Mouse (Mus musculus): ENCODE results near the gene Nags. TPM values are rescaled to one million over a fixed set of nuclear protein-coding genes. Genes with fewer than 3 reads are reported as not detected.
"Not testable (repeated sequence)": the region's sequence is repeated elsewhere in the genome, so short reads cannot be mapped to it uniquely, and the experiment has no call there.

Nags gene
- polyA plus RNA-seq, 1 experiment from 2014 or later, result 3.4 TPM

DNA sequence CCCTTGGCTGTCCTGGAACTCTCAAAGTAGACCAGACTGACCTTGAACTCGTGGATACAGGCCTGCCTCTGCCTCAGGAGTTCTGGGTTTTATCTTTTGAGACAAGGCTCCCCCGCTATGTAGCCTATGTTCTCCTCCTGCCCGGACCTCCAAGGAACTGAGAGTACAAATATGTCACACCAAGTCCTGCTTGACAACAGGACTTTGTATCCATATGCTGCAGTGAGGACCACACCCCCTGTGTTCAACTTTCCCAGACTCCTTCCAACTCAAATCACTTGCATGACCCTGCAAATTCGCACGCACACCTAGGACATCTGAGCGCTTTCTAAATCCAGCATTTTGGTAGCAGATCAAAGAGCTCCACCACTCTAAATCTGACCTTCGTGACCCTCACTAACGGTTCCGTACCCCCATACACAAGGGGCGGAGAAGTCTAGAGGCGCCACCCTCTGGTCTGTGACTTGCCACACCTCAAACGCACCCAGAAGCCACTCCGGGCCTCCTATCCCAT is 299 bp upstream of the Nags start:
- no peak for ATAC-seq (replicated peaks; ENCODE audit: low FRiP score, low TSS enrichment, low read depth)
- 19% methylated on average over 13 of the region's 13 CpGs for WGBS
- Histone ChIP-seq H3K4me1 (replicated peaks; ENCODE audit: control insufficient read depth, insufficient read depth, low read length) (peaks cover 8% of the 10 kb centered on the region), H3K9ac (ENCODE audit: low read length) (no peak overlapping the region), H3K27ac (ENCODE audit: low read depth) (no peak overlapping the region), H3K36me3 (ENCODE audit: control insufficient read depth, insufficient read depth, low read length) (no peaks in the 10 kb centered on the region), H3K27me3 (replicated peaks; ENCODE audit: control insufficient read depth, insufficient read depth, low read length) (peaks cover 54% of the 10 kb centered on the region), H3K4me2 (ENCODE audit: low read length) (peak overlapping the region; percentile 49), H3K4me3 (ENCODE audit: low read depth, low read length) (peak overlapping the region; percentile 17), H3K9me3 (ENCODE audit: control insufficient read depth, low read length) (no peaks in the 10 kb centered on the region)
- DNase-seq (ENCODE audit: low spot score), result no peak

DNA sequence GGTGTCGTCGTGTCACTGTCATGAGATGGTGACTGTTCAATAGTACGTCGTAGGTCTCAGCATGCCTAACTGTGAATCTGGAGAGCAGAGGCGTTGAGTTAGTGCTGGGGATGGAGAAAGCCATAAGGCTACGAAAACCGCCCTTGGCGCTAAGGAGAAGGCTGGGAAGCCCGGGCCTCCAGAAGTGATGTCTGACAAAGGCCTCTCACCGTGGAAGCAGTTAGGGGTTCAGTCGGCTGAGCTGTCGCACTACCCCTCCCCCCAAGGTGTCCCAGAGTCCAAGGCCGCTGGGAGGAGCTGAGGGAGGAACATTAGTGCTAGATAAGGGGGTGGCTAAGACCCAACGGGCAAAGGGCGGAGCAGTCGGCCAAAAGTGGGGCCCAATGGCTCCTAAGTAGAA is 692 bp downstream of the Nags start:
- H3K27me3 ChIP-seq (replicated peaks; ENCODE audit: control insufficient read depth, insufficient read depth, low read length), result peaks cover 54% of the 10 kb centered on the region
- H3K36me3 ChIP-seq (ENCODE audit: control insufficient read depth, insufficient read depth, low read length), result no peaks in the 10 kb centered on the region
- no peak overlapping the region for H3K27ac ChIP-seq (ENCODE audit: low read depth)
- H3K9ac ChIP-seq (ENCODE audit: low read length), result no peak overlapping the region
- 5% methylated on average over 16 of the region's 16 CpGs for WGBS
- H3K4me3 ChIP-seq (ENCODE audit: low read depth, low read length), result peak overlapping the region; percentile 17
- H3K4me1 ChIP-seq (replicated peaks; ENCODE audit: control insufficient read depth, insufficient read depth, low read length), result peaks cover 8% of the 10 kb centered on the region
- DNase-seq (ENCODE audit: low spot score), result peak; percentile 75
- ATAC-seq (replicated peaks; ENCODE audit: low FRiP score, low TSS enrichment, low read depth), result 0 out of 2 replicates have a peak, but pooled peaks have one; percentile 6
- peak overlapping the region; percentile 49 for H3K4me2 ChIP-seq (ENCODE audit: low read length)
- H3K9me3 ChIP-seq (ENCODE audit: control insufficient read depth, low read length), result no peaks in the 10 kb centered on the region

DNA sequence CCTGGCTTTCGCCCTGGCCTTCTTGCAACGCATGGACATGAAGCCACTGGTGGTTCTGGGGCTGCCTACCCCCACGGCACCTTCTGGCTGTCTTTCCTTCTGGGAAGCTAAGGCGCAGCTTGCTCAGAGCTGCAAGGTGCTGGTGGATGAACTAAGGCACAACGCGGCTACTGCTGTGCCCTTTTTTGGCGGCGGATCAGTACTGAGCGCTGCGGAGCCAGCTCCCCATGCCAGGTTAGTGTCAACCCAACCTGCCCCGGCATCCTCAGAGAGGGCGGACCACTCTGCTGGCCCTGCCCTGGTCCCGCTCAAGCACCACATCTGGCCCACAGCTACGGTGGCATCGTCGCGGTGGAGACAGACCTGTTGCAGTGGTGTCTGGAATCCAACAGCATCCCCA is 1.2 kb downstream of the Nags start:
- peak overlapping the region; percentile 49 for H3K4me2 ChIP-seq (ENCODE audit: low read length)
- H3K9ac ChIP-seq (ENCODE audit: low read length), result no peak overlapping the region
- H3K27ac ChIP-seq (ENCODE audit: low read depth), result no peak overlapping the region
- H3K4me3 ChIP-seq (ENCODE audit: low read depth, low read length), result peak overlapping the region; percentile 17
- DNase-seq (ENCODE audit: low spot score), result no peak
- peaks cover 54% of the 10 kb centered on the region for H3K27me3 ChIP-seq (replicated peaks; ENCODE audit: control insufficient read depth, insufficient read depth, low read length)
- H3K9me3 ChIP-seq (ENCODE audit: control insufficient read depth, low read length), result no peaks in the 10 kb centered on the region
- ATAC-seq (replicated peaks; ENCODE audit: low FRiP score, low TSS enrichment, low read depth), result no peak
- H3K36me3 ChIP-seq (ENCODE audit: control insufficient read depth, insufficient read depth, low read length), result no peaks in the 10 kb centered on the region
- 13% methylated on average over 17 of the region's 17 CpGs for WGBS
- H3K4me1 ChIP-seq (replicated peaks; ENCODE audit: control insufficient read depth, insufficient read depth, low read length), result peaks cover 8% of the 10 kb centered on the region

DNA sequence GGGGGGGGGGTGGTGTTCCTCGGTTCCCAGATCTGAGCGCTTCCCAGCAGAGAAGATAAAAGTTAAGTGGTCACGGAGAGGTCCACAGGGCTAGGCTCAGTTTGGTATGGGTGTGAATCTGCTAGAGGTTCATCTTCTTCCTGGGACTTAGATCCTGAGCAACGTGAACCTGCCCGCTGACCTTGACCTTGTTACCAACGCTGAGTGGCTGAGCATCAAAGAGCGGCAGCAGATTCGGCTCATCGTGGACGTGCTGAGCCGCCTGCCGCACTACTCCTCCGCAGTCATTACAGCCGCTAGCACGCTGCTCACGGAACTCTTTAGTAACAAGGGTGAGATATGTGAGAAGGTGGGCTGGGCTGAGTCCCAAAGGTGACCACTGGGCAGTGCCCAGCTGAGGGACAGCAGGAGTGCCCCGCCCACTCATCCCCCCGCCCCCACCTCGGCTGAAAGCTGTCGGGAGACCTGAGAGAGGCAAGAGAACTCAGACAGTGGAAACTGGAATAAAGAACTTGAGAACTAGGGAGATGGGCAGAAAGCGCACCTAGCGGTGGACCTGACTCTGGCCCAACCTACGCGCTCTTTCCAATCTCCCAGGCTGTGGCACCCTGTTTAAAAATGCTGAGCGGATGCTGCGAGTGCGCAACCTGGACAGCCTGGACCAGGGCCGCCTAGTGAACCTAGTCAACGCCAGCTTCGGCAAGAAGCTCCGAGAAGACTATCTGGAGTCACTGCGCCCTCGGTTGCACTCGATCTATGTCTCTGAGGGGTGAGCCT is 2.1 kb downstream of the Nags start:
- Histone ChIP-seq H3K36me3 (ENCODE audit: control insufficient read depth, insufficient read depth, low read length) (no peaks in the 10 kb centered on the region), H3K4me3 (ENCODE audit: low read depth, low read length) (peak overlapping the region; percentile 13; the same call in 1 of the 2 replicates), H3K9me3 (ENCODE audit: control insufficient read depth, low read length) (no peaks in the 10 kb centered on the region), H3K4me2 (ENCODE audit: low read length) (no peak overlapping the region), H3K9ac (ENCODE audit: low read length) (no peak overlapping the region), H3K4me1 (replicated peaks; ENCODE audit: control insufficient read depth, insufficient read depth, low read length) (peaks cover 8% of the 10 kb centered on the region), H3K27ac (ENCODE audit: low read depth) (no peak overlapping the region), H3K27me3 (replicated peaks; ENCODE audit: control insufficient read depth, insufficient read depth, low read length) (peaks cover 54% of the 10 kb centered on the region)
- DNase-seq (ENCODE audit: low spot score), result no peak
- 10% methylated on average over 34 of the region's 34 CpGs for WGBS
- no peak for ATAC-seq (replicated peaks; ENCODE audit: low FRiP score, low TSS enrichment, low read depth)

DNA sequence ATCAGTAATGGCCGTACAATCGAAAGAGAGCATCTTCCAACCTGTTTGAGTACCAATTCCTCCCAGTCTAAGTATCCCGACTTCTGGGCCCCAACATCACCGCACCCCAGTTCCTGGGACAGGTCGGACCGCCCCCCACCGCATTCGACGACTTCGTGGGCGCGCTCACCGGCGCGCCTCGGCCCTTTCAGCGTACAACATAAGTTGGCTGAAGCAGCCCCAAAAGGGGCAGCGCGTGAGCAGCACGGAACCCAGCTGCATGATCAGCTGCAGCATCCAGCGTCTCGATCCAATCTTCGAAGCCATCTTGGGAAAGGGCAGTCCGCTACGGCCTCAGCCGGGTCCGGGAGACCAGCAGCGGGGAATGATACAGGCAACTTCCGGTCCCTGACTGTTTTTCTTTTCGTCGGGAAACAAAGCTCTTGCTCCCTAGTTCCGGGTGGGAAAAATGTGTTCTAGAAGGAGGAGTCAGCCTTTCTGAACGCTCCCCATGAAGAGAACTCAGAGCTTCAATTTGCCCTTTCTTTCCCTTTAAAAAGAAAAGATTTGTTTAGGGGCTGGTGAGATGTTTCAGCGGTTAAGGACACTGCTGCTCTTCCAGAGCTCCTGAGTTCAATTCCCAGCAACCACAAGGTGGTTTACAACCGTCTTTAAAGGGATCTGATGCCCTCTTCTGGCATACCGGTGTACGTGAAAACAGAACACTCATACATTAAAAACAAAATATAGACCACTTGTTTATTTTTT is 10.9 kb downstream of the Nags start, which contains the start of gene Tmem101:
TSS of gene Tmem101 (minus strand) at position 366 of the 747 bp plus-strand sequence.
- H3K4me1 ChIP-seq (replicated peaks; ENCODE audit: control insufficient read depth, insufficient read depth, low read length), result 0 out of 2 replicates have a peak, but pooled peaks cover 8% of the 10 kb centered on the region
- WGBS, result under 1% methylated on average over 37 of the region's 37 CpGs
- H3K9me3 ChIP-seq (ENCODE audit: control insufficient read depth, low read length), result no peaks in the 10 kb centered on the region
- H3K27ac ChIP-seq (ENCODE audit: low read depth), result peak within 1 kb of the TSS; percentile 58; the same call in 1 of the 2 replicates
- peak; percentile 93 for DNase-seq (ENCODE audit: low spot score)
- peak within 1 kb of the TSS; percentile 58 for H3K4me3 ChIP-seq (ENCODE audit: low read depth, low read length)
- peaks cover 28% of the 10 kb centered on the region for H3K36me3 ChIP-seq (ENCODE audit: control insufficient read depth, insufficient read depth, low read length)
- ATAC-seq (replicated peaks; ENCODE audit: low FRiP score, low TSS enrichment, low read depth), result peak; percentile 71
- H3K4me2 ChIP-seq (ENCODE audit: low read length), result peak within 1 kb of the TSS; percentile 81
- peak within 1 kb of the TSS; percentile 49 for H3K9ac ChIP-seq (ENCODE audit: low read length)
- no peaks in the 10 kb centered on the region for H3K27me3 ChIP-seq (replicated peaks; ENCODE audit: control insufficient read depth, insufficient read depth, low read length)

DNA sequence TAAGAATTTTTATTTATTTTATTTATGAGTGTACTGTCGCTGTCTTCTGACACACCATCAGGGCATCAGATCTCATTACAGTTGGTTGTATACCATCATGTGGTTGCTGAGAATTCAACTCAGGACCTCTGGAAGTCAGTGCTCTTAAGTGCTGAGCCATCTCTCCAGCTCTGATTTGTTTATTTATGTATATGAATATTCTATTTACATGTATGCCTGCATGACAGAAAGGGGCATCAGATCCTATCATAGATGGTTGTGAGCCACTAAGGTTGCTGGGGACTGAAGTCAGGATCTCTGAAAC is 11.4 kb downstream of the Nags start:
- no peak overlapping the region for H3K9ac ChIP-seq (ENCODE audit: low read length)
- H3K9me3 ChIP-seq (ENCODE audit: control insufficient read depth, low read length), result no peaks in the 10 kb centered on the region
- peaks cover 32% of the 10 kb centered on the region for H3K36me3 ChIP-seq (ENCODE audit: control insufficient read depth, insufficient read depth, low read length)
- 29% methylated on average over 1 of the region's 1 CpGs for WGBS
- H3K4me1 ChIP-seq (replicated peaks; ENCODE audit: control insufficient read depth, insufficient read depth, low read length), result 0 out of 2 replicates have a peak, but pooled peaks cover 8% of the 10 kb centered on the region
- ATAC-seq (replicated peaks; ENCODE audit: low FRiP score, low TSS enrichment, low read depth) (no peak; the same call in 1 of the 2 replicates), DNase-seq (ENCODE audit: low spot score) (no peak)
- H3K27ac ChIP-seq (ENCODE audit: low read depth), result no peak overlapping the region
- peak overlapping the region; percentile 81 for H3K4me2 ChIP-seq (ENCODE audit: low read length)
- H3K27me3 ChIP-seq (replicated peaks; ENCODE audit: control insufficient read depth, insufficient read depth, low read length), result no peaks in the 10 kb centered on the region
- H3K4me3 ChIP-seq (ENCODE audit: low read depth, low read length), result peak overlapping the region; percentile 58

DNA sequence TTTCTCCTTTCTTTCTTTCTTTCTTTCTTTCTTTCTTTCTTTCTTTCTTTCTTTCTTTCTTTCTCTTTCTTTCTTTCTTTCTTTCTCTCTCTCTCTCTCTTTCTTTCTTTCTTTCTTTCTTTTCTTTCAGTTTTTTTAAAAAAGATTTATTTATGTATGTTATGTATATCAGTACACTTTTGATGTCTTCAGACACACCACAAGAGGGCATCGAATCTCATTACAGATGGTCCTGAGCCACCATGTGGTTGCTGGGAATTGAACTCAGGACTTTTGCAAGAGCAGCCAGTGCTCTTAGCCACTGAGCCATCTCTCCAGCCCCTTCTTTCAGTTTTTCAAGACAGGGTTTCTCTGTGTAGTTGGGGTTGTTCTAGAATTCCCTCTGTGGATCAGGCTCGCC is 12.7 kb downstream of the Nags start:
- H3K36me3 ChIP-seq (ENCODE audit: control insufficient read depth, insufficient read depth, low read length), result peaks cover 39% of the 10 kb centered on the region
- not testable (repeated sequence) for H3K4me1 ChIP-seq (replicated peaks; ENCODE audit: control insufficient read depth, insufficient read depth, low read length); H3K9me3 ChIP-seq (ENCODE audit: control insufficient read depth, low read length); H3K27me3 ChIP-seq (replicated peaks; ENCODE audit: control insufficient read depth, insufficient read depth, low read length); H3K4me2 ChIP-seq (ENCODE audit: low read length); DNase-seq (ENCODE audit: low spot score); ATAC-seq (replicated peaks; ENCODE audit: low FRiP score, low TSS enrichment, low read depth); H3K9ac ChIP-seq (ENCODE audit: low read length); H3K27ac ChIP-seq (ENCODE audit: low read depth); H3K4me3 ChIP-seq (ENCODE audit: low read depth, low read length)
- WGBS, result 84% methylated on average over 2 of the region's 2 CpGs

DNA sequence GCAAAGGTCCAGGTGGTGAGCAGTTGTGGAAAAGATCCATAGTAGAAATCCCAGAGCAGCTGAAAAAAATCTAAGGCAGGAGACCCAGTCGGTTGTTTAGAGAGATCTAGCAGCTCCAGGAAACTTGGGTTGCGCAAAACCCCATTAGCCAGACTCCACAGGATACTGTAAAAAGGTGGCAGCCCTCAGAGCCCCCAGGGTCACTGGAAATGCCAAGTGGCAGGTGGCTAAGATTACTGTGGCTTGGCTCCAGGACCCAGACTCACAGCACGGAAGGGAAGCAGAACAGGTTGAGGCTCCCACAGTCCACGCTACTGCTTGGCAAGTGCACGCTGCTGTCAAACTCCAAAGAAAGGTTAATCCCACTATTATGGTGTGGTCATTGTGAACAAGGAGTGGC is 14.5 kb downstream of the Nags start:
- H3K4me1 ChIP-seq (replicated peaks; ENCODE audit: control insufficient read depth, insufficient read depth, low read length), result 0 out of 2 replicates have a peak, but pooled peaks cover 8% of the 10 kb centered on the region
- WGBS, result 78% methylated on average over 5 of the region's 5 CpGs
- H3K9ac ChIP-seq (ENCODE audit: low read length), result no peak overlapping the region
- H3K36me3 ChIP-seq (ENCODE audit: control insufficient read depth, insufficient read depth, low read length), result peaks cover 40% of the 10 kb centered on the region
- no peaks in the 10 kb centered on the region for H3K9me3 ChIP-seq (ENCODE audit: control insufficient read depth, low read length)
- DNase-seq (ENCODE audit: low spot score) (no peak), ATAC-seq (replicated peaks; ENCODE audit: low FRiP score, low TSS enrichment, low read depth) (no peak)
- no peak overlapping the region for H3K4me3 ChIP-seq (ENCODE audit: low read depth, low read length)
- no peak overlapping the region for H3K27ac ChIP-seq (ENCODE audit: low read depth)
- H3K4me2 ChIP-seq (ENCODE audit: low read length), result no peak overlapping the region
- H3K27me3 ChIP-seq (replicated peaks; ENCODE audit: control insufficient read depth, insufficient read depth, low read length), result no peaks in the 10 kb centered on the region
